Mouse (Mus musculus) liver, embryonic 14.5 days (tissue): ENCODE results near the gene Irx4.

Source experiments
- CTCF ChIP-seq: IDR thresholded peaks from 2 replicates; pipeline ENCODE4 v1.5.1; 2016; ENCODE audit warnings: antibody characterized with exemption, low read depth, control low read depth
- EP300 ChIP-seq: IDR thresholded peaks from 2 replicates; pipeline ENCODE4 v1.6.1; 2016; ENCODE audit warnings: antibody characterized with exemption, low read depth

- no peak for TF ChIP-seq CTCF
- no peak for TF ChIP-seq EP300
Observed at GRCm38 (mm10) chr13:73270451-73271081, 10.3 kb downstream of the Irx4 start.
